Mouse (Mus musculus) megakaryocyte, embryonic 14.5 days (primary cell): ENCODE data around the gene H2-T23. TPM values are rescaled to one million over a fixed set of nuclear protein-coding genes. Genes with fewer than 3 reads are reported as not detected.
"Not testable (repeated sequence)": the region's sequence is repeated elsewhere in the genome, so short reads cannot be mapped to it uniquely, and the experiment has no call there.

Source experiments
- H3K27me3 ChIP-seq: replicated peaks from 2 replicates; pipeline ENCODE3; 2012; ENCODE audit warnings: inconsistent platforms
- H3K36me3 ChIP-seq: replicated peaks from 2 replicates; pipeline ENCODE3; 2012; ENCODE audit warnings: low read length, inconsistent platforms, mixed read lengths
- H3K4me1 ChIP-seq: 2 replicates; pipeline ENCODE4 v1.6.1; 2012; ENCODE audit warnings: inconsistent platforms
- H3K4me3 ChIP-seq: replicated peaks from 2 replicates; pipeline ENCODE3; 2012; ENCODE audit warnings: moderate library complexity, mild to moderate bottlenecking, inconsistent platforms
- H3K9me3 ChIP-seq: 2 replicates; pipeline ENCODE4 v1.6.1; 2012; ENCODE audit warnings: inconsistent platforms
- FLI1 ChIP-seq: IDR thresholded peaks from 2 replicates; pipeline ENCODE4 v1.6.1; 2012; ENCODE audit warnings: low read length, inconsistent platforms, mixed read lengths
- GATA1 ChIP-seq: IDR thresholded peaks from 3 replicates; pipeline ENCODE4 v1.6.1; 2012; ENCODE audit warnings: mixed read lengths, low read length, inconsistent platforms, borderline replicate concordance
- polyA plus RNA-seq: library from polyadenylated mRNA; stranded (reverse); fragments of >175 nt; gene quantifications from 2 replicates; pipeline ENCODE4 v1.2.3, GENCODE M21; 2012; ENCODE audit warnings: low replicate concordance; ENCODE audit not compliant: insufficient read depth

The H2-T23 gene
- polyA plus RNA-seq, 1 experiment: 44.0 TPM

DNA sequence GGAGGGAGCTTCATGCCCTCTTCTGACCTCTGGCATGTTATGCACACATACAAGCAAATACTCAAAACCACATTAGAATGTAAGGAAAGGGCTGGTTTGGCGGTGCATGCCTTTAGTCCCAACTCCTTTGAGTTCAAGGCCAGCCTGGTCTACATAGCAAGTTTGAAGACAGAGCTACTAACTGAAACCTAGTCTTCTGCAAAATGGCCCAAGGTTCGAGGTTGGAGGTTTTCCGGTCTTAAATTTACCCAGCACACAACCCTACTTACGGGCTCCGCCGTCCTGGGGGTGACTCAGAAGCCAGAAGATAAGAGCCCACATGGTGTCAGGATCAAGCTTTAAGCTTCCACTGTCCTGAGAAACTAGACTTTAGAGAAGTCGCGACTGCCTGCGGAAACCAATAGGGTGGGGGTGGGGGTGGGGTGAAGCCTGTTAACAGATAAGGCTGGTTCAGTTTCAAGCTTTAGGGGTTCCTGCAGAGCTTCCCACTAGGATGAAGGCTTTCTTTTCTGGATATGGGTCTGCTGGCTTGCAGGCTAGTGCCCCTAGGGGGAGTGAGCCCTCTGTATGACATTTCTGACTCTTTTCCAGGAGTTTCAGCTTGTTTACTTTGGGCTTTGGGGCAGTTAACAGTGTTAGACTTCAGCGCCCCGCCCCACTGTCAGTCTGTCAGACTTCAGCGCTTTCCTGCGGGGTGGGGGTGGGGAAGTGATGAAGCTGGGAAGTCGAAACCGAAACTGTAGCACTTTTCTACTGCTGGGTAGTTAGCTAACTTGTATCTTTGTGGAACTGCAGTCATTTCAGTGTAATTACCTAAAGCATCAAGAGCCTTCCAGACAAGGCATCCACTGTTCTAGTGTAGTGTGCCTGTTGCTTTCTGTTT lies 12.2 kb downstream of the H2-T23 start, which contains the start of gene H2-T24:
H2-T24 (minus strand) TSS at position 370 of the 883 bp plus-strand sequence.
- TF ChIP-seq GATA1 (no peak; the same call in 2 of the 3 replicates), FLI1 (no peak)
- Histone ChIP-seq H3K4me1 (peaks cover 67% of the 10 kb centered on the region), H3K36me3 (peaks cover 38% of the 10 kb centered on the region), H3K9me3 (no peaks in the 10 kb centered on the region), H3K4me3 (peak within 1 kb of the TSS; percentile 91), H3K27me3 (no peaks in the 10 kb centered on the region)

DNA sequence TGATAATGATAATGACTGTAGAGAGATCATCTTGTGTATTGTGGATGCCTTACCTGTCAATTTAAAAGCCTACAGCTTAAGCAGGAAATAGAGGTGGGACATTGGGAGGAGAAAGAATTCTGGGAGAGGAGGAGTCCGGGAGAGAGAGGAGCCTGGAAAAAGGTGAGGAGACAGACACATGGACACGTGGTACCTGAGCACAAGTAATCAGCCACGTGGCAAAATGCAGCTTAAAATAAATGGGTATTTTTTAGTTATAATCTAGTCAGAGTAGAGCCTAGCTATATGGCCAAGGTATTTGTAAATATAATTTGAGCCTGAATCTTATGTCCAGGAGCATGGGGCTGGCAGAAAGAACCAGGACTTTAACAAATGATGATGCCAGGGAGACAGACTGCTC lies 13.1 kb downstream of the H2-T23 start:
- H3K4me1 ChIP-seq: peaks cover 67% of the 10 kb centered on the region
- H3K27me3 ChIP-seq: no peaks in the 10 kb centered on the region
- peaks cover 38% of the 10 kb centered on the region for H3K36me3 ChIP-seq
- TF ChIP-seq FLI1: no peak
- TF ChIP-seq GATA1: no peak
- no peaks in the 10 kb centered on the region for H3K9me3 ChIP-seq
- peak overlapping the region; percentile 91 for H3K4me3 ChIP-seq

DNA sequence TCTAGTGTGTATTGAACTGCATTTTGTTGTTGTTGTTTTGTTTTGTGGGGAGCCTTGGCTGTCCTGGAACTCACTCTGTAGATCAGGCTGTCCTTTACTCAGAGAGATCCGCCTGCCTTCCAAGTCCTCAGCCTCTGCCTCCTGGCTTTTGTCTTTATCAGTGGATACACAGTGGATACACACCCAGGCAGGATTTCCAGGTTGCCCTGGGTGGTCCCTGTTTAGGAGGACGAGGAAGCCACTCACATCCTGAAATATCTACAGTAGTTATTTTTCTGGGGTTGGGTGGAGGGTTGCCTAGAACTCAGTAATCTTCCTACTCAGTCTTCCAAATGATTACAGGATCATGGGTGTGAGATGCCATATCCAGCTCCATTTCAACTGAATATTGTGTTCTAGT lies 13.7 kb downstream of the H2-T23 start:
- H3K36me3 ChIP-seq: peaks cover 42% of the 10 kb centered on the region
- peaks cover 66% of the 10 kb centered on the region for H3K4me1 ChIP-seq
- peak overlapping the region; percentile 91 for H3K4me3 ChIP-seq

DNA sequence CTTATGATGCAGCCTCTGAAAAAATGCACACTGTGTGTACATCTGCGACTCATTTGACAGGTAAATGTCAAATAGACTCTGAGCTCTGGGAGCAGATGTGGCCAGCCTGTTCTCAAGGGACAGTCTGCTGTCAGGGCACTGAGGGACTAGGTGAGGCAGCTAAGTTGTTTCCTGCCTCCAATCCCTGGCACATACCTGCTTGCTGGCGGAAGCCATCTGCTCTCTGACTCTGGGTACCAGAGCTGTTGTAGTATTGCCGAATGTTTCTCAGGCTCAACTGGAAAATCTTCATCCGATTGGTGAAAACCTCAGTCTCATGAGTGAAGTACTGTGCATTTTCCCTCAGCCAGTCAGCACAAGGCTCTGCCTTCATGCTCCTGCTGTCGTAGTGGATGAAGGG lies 15.6 kb downstream of the H2-T23 start:
- Histone ChIP-seq H3K4me1 (peaks cover 50% of the 10 kb centered on the region), H3K9me3 (no peaks in the 10 kb centered on the region), H3K4me3 (peak overlapping the region; percentile 85), H3K36me3 (peaks cover 38% of the 10 kb centered on the region), H3K27me3 (no peaks in the 10 kb centered on the region)
- no peak for TF ChIP-seq FLI1
- no peak for TF ChIP-seq GATA1

More for the DNA sequence above, 13.7 kb downstream of the H2-T23 start:
- TF ChIP-seq FLI1: no peak
- no peak for TF ChIP-seq GATA1
- H3K9me3 ChIP-seq: no peaks in the 10 kb centered on the region
- H3K27me3 ChIP-seq: no peaks in the 10 kb centered on the region

DNA sequence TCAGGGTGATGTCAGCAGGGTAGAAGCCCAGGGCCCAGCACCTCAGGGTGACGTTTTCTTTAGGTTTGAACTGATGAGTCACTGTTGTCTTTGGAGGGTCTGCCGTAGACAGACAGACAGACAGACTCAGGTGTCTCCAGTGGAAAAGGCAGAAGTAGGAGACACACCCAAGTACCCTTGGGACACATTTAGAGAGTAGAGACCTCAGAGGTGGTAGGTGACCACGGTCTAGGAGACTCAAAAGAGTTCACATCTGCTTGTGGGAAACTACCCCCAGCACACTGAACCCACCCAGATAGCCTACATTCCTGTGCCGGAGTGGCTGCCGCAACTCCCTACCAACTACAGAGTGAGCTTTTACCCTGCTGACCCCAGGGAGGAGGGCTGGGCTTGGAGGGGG lies 17.7 kb downstream of the H2-T23 start:
- Histone ChIP-seq H3K36me3 (peaks cover 38% of the 10 kb centered on the region), H3K4me1 (peaks cover 41% of the 10 kb centered on the region), H3K27me3 (no peaks in the 10 kb centered on the region), H3K9me3 (no peaks in the 10 kb centered on the region), H3K4me3 (peak overlapping the region; percentile 72)
- no peak for TF ChIP-seq GATA1
- no peak for TF ChIP-seq FLI1

DNA sequence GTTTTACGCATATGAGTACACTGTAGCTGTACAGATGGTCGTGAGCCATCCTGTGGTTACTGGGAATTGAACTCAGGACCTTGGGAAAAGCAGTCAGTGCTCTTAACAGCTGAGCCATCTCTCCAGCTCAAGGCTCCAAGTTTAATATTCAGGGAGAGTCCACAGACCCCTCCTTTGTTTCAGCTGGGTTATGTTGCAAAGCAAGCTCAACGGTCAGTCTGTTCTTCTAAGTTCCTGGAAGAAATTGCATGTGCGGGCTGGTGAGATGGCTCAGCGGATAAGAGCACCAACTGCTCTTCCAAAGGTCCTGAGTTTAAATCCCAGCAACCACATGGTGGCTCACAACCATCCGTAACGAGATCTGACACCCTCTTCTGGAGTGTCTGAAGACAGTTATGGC lies 28.2 kb downstream of the H2-T23 start:
- Histone ChIP-seq H3K4me1 (peaks cover 45% of the 10 kb centered on the region), H3K36me3 (peaks cover 71% of the 10 kb centered on the region), H3K9me3 (peaks cover 42% of the 10 kb centered on the region)
- H3K4me3 ChIP-seq, H3K27me3 ChIP-seq: not testable (repeated sequence)

DNA sequence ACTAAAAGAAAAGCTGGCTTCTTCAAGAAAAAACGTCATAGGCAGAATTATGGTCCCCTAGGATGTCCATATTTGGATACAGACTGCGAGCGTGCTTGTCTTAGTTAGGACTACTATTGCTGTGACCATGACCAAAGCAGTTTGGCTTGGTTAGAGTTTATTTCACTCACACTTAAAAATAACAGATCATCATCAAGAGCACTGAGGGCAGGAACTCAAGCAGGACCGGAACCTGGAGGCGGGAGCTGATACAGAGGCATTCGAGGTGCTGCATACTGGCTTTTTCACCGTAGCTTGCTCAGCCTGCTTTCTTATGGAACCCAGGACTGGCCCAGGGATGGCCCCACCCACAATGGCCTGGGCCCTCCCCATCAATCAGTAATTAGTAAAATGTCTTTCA lies 29.3 kb downstream of the H2-T23 start:
- Histone ChIP-seq H3K36me3 (peaks cover 77% of the 10 kb centered on the region), H3K27me3 (no peaks in the 10 kb centered on the region), H3K4me1 (peaks cover 48% of the 10 kb centered on the region), H3K9me3 (peaks cover 42% of the 10 kb centered on the region), H3K4me3 (no peak overlapping the region)
- no peak for TF ChIP-seq FLI1
- no peak for TF ChIP-seq GATA1

DNA sequence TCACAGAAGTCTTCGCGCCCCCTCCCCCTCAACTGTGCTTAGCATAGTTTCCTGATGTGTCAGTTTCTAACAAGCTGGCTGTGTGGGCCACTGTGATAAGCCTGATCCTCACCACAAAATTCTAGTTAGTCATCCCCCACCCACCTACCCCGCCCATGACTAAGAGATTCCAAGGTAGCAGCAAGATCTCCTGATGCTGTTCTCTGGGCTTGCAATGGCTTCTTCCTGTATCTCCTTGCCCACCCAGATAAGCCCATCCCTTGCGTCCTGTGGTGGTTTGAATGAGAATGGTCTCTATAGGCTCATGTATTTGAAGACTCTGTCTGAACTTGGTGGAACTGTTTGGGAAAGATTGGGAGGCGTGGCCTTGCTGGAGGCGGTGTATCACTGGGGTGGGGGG lies 30.7 kb downstream of the H2-T23 start:
- Histone ChIP-seq H3K27me3 (no peaks in the 10 kb centered on the region), H3K9me3 (peaks cover 42% of the 10 kb centered on the region), H3K4me3 (peak overlapping the region; percentile 65), H3K36me3 (peaks cover 77% of the 10 kb centered on the region), H3K4me1 (peaks cover 62% of the 10 kb centered on the region)
- TF ChIP-seq FLI1 (no peak), GATA1 (no peak)

DNA sequence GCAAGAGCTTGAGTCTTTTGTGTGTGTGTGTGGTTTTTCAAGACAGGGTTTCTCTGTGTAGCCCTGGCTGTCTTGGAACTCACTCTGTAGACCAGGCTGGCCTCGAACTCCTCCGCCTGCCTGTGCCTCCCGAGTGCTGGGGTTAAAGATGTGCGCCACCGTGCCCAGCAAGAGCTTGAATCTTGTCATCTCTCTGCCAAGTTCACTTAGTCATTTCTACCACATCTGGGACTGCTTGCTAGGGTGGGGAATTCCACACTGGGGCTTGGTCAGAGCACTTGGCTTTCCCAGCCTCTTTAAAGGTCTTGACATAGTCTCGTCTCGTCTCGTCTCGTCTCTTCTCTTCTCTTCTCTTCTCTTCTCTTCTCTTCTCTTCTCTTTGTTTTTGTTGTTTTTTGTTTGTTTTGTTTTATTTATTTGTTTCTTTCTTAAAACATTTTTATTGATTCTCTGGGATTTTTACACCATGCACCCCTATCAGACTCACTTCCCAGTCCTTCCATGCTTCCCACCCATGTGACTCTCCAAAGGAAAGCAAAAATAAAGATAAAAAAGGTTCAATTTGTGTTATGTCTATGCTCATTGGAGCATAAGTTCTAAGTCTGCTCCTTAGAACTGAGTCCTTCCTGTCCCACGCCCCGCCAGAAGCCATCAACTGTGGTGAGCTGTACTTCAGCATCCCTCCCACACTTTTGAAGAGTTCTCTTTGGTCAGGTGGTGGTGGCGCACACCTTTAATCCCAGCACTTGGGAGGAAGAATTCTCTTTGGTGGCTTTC lies 31.3 kb downstream of the H2-T23 start:
- Histone ChIP-seq H3K36me3 (peaks cover 70% of the 10 kb centered on the region), H3K9me3 (peaks cover 42% of the 10 kb centered on the region), H3K4me3 (peak overlapping the region; percentile 79), H3K4me1 (peaks cover 63% of the 10 kb centered on the region), H3K27me3 (no peaks in the 10 kb centered on the region)
- TF ChIP-seq GATA1 (no peak), FLI1 (no peak)

DNA sequence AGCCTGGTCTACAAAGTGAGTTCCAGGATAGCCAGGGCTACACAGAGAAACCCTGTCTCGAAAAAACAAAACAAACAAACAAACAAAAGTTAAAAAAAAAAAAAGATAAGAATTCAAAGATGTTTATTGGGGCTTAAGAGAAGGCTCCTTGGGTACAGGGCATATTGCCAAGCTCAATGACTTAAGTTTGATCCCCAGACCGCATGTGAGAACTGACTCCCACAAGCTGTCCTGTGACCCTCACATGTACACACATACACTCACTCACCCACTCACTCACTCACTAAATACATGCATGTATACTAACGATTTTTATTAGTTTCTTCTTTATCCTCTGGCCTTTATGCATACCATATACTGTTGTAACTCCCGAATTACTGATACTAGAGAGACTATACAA lies 32.3 kb downstream of the H2-T23 start:
- Histone ChIP-seq H3K36me3 (peaks cover 61% of the 10 kb centered on the region), H3K4me1 (peaks cover 65% of the 10 kb centered on the region), H3K9me3 (peaks cover 38% of the 10 kb centered on the region), H3K4me3 (peak overlapping the region; percentile 47), H3K27me3 (no peaks in the 10 kb centered on the region)
- TF ChIP-seq GATA1 (no peak), FLI1 (no peak)
